Mouse (Mus musculus): ENCODE data around the gene Lgals12. TPM values are rescaled to one million over a fixed set of nuclear protein-coding genes. Genes with fewer than 3 reads are reported as not detected.

Gene Lgals12
- polyA plus RNA-seq, 1 experiment from 2014 or later: not detected

GRCm38 (mm10) chr19:7605013-7605412, 2.0 kb downstream of the Lgals12 start:
- no peaks in the 10 kb centered on the region for H3K36me3 ChIP-seq
- peaks cover 20% of the 10 kb centered on the region for H3K4me1 ChIP-seq (replicated peaks)
- no peak overlapping the region for H3K4me3 ChIP-seq
- no peaks in the 10 kb centered on the region for H3K9me3 ChIP-seq
- no peak for DNase-seq (ENCODE audit: low spot score)
- peaks cover 24% of the 10 kb centered on the region for H3K27me3 ChIP-seq (ENCODE audit: insufficient read depth, poor library complexity, severe bottlenecking)
- no peak overlapping the region for H3K27ac ChIP-seq

- H3K27me3 ChIP-seq (ENCODE audit: insufficient read depth, poor library complexity, severe bottlenecking): peaks cover 21% of the 10 kb centered on the region
- H3K4me1 ChIP-seq (replicated peaks): peaks cover 20% of the 10 kb centered on the region
- H3K27ac ChIP-seq: no peak overlapping the region
- H3K36me3 ChIP-seq: no peaks in the 10 kb centered on the region
- no peaks in the 10 kb centered on the region for H3K9me3 ChIP-seq
- WGBS: 90% methylated on average over 10 of the region's 10 CpGs
- DNase-seq (ENCODE audit: low spot score): no peak
- no peak overlapping the region for H3K4me3 ChIP-seq
These were observed 2.9 kb downstream of the Lgals12 start for GRCm38 (mm10) chr19:7604107-7604506.

- peaks cover 9% of the 10 kb centered on the region for H3K4me1 ChIP-seq (replicated peaks)
- H3K9me3 ChIP-seq: no peaks in the 10 kb centered on the region
- DNase-seq (ENCODE audit: low spot score): no peak
- WGBS: 81% methylated on average over 4 of the region's 4 CpGs
- peaks cover 6% of the 10 kb centered on the region for H3K27me3 ChIP-seq (ENCODE audit: insufficient read depth, poor library complexity, severe bottlenecking)
- no peak overlapping the region for H3K27ac ChIP-seq
- H3K36me3 ChIP-seq: no peaks in the 10 kb centered on the region
- no peak overlapping the region for H3K4me3 ChIP-seq
These were observed 5.4 kb downstream of the Lgals12 start for GRCm38 (mm10) chr19:7601551-7601950.

- H3K4me1 ChIP-seq (replicated peaks): no peaks in the 10 kb centered on the region
These were observed 8.5 kb downstream of the Lgals12 start for GRCm38 (mm10) chr19:7598481-7598880.

GRCm38 (mm10) chr19:7595534-7595933, 11.5 kb downstream of the Lgals12 start:
- H3K4me3 ChIP-seq: no peak overlapping the region

More at GRCm38 (mm10) chr19:7598481-7598880, 8.5 kb downstream of the Lgals12 start:
- Histone ChIP-seq H3K36me3 (no peaks in the 10 kb centered on the region), H3K27ac (no peak overlapping the region), H3K27me3 (ENCODE audit: insufficient read depth, poor library complexity, severe bottlenecking) (no peaks in the 10 kb centered on the region), H3K4me3 (no peak overlapping the region), H3K9me3 (no peaks in the 10 kb centered on the region)
- WGBS: 65% methylated on average over 4 of the region's 4 CpGs
- DNase-seq (ENCODE audit: low spot score): no peak

GRCm38 (mm10) chr19:7592018-7592417, 15.0 kb downstream of the Lgals12 start:
- WGBS: 61% methylated on average over 3 of the region's 3 CpGs
- H3K4me3 ChIP-seq: no peak overlapping the region
- H3K36me3 ChIP-seq: no peaks in the 10 kb centered on the region
- H3K27ac ChIP-seq: no peak overlapping the region
- no peak for DNase-seq (ENCODE audit: low spot score)
- no peaks in the 10 kb centered on the region for H3K27me3 ChIP-seq (ENCODE audit: insufficient read depth, poor library complexity, severe bottlenecking)
- 0 out of 2 replicates have a peak, but pooled peaks cover 4% of the 10 kb centered on the region for H3K4me1 ChIP-seq (replicated peaks)
- H3K9me3 ChIP-seq: peaks cover 6% of the 10 kb centered on the region; the same call in 1 of the 2 replicates

More at GRCm38 (mm10) chr19:7595534-7595933, 11.5 kb downstream of the Lgals12 start:
- Histone ChIP-seq H3K36me3 (no peaks in the 10 kb centered on the region), H3K4me1 (replicated peaks) (0 out of 2 replicates have a peak, but pooled peaks cover 4% of the 10 kb centered on the region), H3K27me3 (ENCODE audit: insufficient read depth, poor library complexity, severe bottlenecking) (no peaks in the 10 kb centered on the region), H3K27ac (no peak overlapping the region), H3K9me3 (no peaks in the 10 kb centered on the region)
- 21% methylated on average over 2 of the region's 2 CpGs for WGBS
- DNase-seq (ENCODE audit: low spot score): peak; percentile 17

- Histone ChIP-seq H3K36me3 (no peaks in the 10 kb centered on the region), H3K4me1 (replicated peaks) (0 out of 2 replicates have a peak, but pooled peaks cover 4% of the 10 kb centered on the region), H3K27me3 (ENCODE audit: insufficient read depth, poor library complexity, severe bottlenecking) (no peaks in the 10 kb centered on the region), H3K27ac (no peak overlapping the region), H3K9me3 (peaks cover 6% of the 10 kb centered on the region; the same call in 1 of the 2 replicates), H3K4me3 (no peak overlapping the region)
- no peak for DNase-seq (ENCODE audit: low spot score)
These were observed 16.2 kb downstream of the Lgals12 start for GRCm38 (mm10) chr19:7590795-7591194.

GRCm38 (mm10) chr19:7585764-7586163, 21.2 kb downstream of the Lgals12 start:
- Histone ChIP-seq H3K36me3 (no peaks in the 10 kb centered on the region), H3K27me3 (ENCODE audit: insufficient read depth, poor library complexity, severe bottlenecking) (no peaks in the 10 kb centered on the region), H3K9me3 (peaks cover 6% of the 10 kb centered on the region; the same call in 1 of the 2 replicates), H3K4me3 (no peak overlapping the region), H3K27ac (no peak overlapping the region), H3K4me1 (replicated peaks) (peaks cover 9% of the 10 kb centered on the region)
- no peak for DNase-seq (ENCODE audit: low spot score)
- 92% methylated on average over 6 of the region's 6 CpGs for WGBS

- DNase-seq (ENCODE audit: low spot score): no peak
- Histone ChIP-seq H3K27ac (no peak overlapping the region), H3K4me3 (no peak overlapping the region), H3K27me3 (ENCODE audit: insufficient read depth, poor library complexity, severe bottlenecking) (no peaks in the 10 kb centered on the region), H3K36me3 (no peaks in the 10 kb centered on the region), H3K9me3 (peaks cover 6% of the 10 kb centered on the region; the same call in 1 of the 2 replicates), H3K4me1 (replicated peaks) (peaks cover 9% of the 10 kb centered on the region)
- 87% methylated on average over 8 of the region's 8 CpGs for WGBS
These were observed 21.7 kb downstream of the Lgals12 start for GRCm38 (mm10) chr19:7585279-7585678.

- no peaks in the 10 kb centered on the region for H3K36me3 ChIP-seq
- no peak overlapping the region for H3K27ac ChIP-seq
- no peak for DNase-seq (ENCODE audit: low spot score)
- peaks cover 9% of the 10 kb centered on the region for H3K4me1 ChIP-seq (replicated peaks)
- no peaks in the 10 kb centered on the region for H3K27me3 ChIP-seq (ENCODE audit: insufficient read depth, poor library complexity, severe bottlenecking)
- no peak overlapping the region for H3K4me3 ChIP-seq
- 83% methylated on average over 3 of the region's 3 CpGs for WGBS
- H3K9me3 ChIP-seq: peaks cover 6% of the 10 kb centered on the region; the same call in 1 of the 2 replicates
These were observed 23.4 kb downstream of the Lgals12 start for GRCm38 (mm10) chr19:7583599-7583998.

GRCm38 (mm10) chr19:7583101-7583500, 23.9 kb downstream of the Lgals12 start:
- 62% methylated on average over 7 of the region's 7 CpGs for WGBS
- peaks cover 9% of the 10 kb centered on the region for H3K4me1 ChIP-seq (replicated peaks)
- no peaks in the 10 kb centered on the region for H3K27me3 ChIP-seq (ENCODE audit: insufficient read depth, poor library complexity, severe bottlenecking)
- H3K27ac ChIP-seq: no peak overlapping the region
- H3K9me3 ChIP-seq: peaks cover 2% of the 10 kb centered on the region; the same call in 1 of the 2 replicates
- DNase-seq (ENCODE audit: low spot score): no peak
- no peaks in the 10 kb centered on the region for H3K36me3 ChIP-seq
- H3K4me3 ChIP-seq: no peak overlapping the region

GRCm38 (mm10) chr19:7581042-7581441, 26.0 kb downstream of the Lgals12 start:
- DNase-seq (ENCODE audit: low spot score): no peak
- 73% methylated on average over 5 of the region's 5 CpGs for WGBS
- Histone ChIP-seq H3K27ac (no peak overlapping the region), H3K9me3 (no peaks in the 10 kb centered on the region), H3K27me3 (ENCODE audit: insufficient read depth, poor library complexity, severe bottlenecking) (no peaks in the 10 kb centered on the region), H3K36me3 (no peaks in the 10 kb centered on the region), H3K4me1 (replicated peaks) (peaks cover 9% of the 10 kb centered on the region), H3K4me3 (no peak overlapping the region)

GRCm38 (mm10) chr19:7577710-7578109, 29.3 kb downstream of the Lgals12 start:
- H3K9me3 ChIP-seq: no peaks in the 10 kb centered on the region
- H3K4me1 ChIP-seq (replicated peaks): peaks cover 4% of the 10 kb centered on the region; the same call in 1 of the 2 replicates
- H3K4me3 ChIP-seq: no peak overlapping the region
- no peak for DNase-seq (ENCODE audit: low spot score)
- H3K36me3 ChIP-seq: no peaks in the 10 kb centered on the region
- 88% methylated on average over 3 of the region's 3 CpGs for WGBS
- no peaks in the 10 kb centered on the region for H3K27me3 ChIP-seq (ENCODE audit: insufficient read depth, poor library complexity, severe bottlenecking)
- H3K27ac ChIP-seq: no peak overlapping the region

GRCm38 (mm10) chr19:7576180-7576579, 30.8 kb downstream of the Lgals12 start:
- no peak for DNase-seq (ENCODE audit: low spot score)
- Histone ChIP-seq H3K9me3 (no peaks in the 10 kb centered on the region), H3K36me3 (no peaks in the 10 kb centered on the region), H3K4me1 (replicated peaks) (no peaks in the 10 kb centered on the region), H3K4me3 (no peak overlapping the region), H3K27ac (no peak overlapping the region), H3K27me3 (ENCODE audit: insufficient read depth, poor library complexity, severe bottlenecking) (no peaks in the 10 kb centered on the region)
- 85% methylated on average over 1 of the region's 1 CpGs for WGBS
